Mouse (Mus musculus): Measurements from ENCODE around the gene Wdr26.

Gene Wdr26

GRCm38 (mm10) chr1:181167816-181168215 lies 44.0 kb downstream of the Wdr26 start:
- DNase-seq (ENCODE audit: low spot score) = no peak

GRCm38 (mm10) chr1:181151541-181151940 lies 60.3 kb downstream of the Wdr26 start:
- peak; percentile 22 for DNase-seq (ENCODE audit: low spot score)

- peak; percentile 95 for DNase-seq (ENCODE audit: low spot score)
These were observed 60.8 kb downstream of the Wdr26 start for GRCm38 (mm10) chr1:181150827-181151534.

- DNase-seq (ENCODE audit: low spot score) = no peak
These were observed 61.4 kb downstream of the Wdr26 start for GRCm38 (mm10) chr1:181150431-181150826.

- DNase-seq (ENCODE audit: low spot score) = no peak
These were observed 62.3 kb downstream of the Wdr26 start for GRCm38 (mm10) chr1:181149373-181150017.

GRCm38 (mm10) chr1:181148540-181148939 lies 63.3 kb downstream of the Wdr26 start:
- DNase-seq (ENCODE audit: low spot score) = no peak

GRCm38 (mm10) chr1:181146187-181146586 lies 65.6 kb downstream of the Wdr26 start:
- no peak for DNase-seq (ENCODE audit: low spot score)

GRCm38 (mm10) chr1:181144966-181145365 lies 66.8 kb downstream of the Wdr26 start:
- peak; percentile 4 for DNase-seq (ENCODE audit: low spot score)

- peak; percentile 96 for DNase-seq (ENCODE audit: low spot score)
These were observed 67.6 kb downstream of the Wdr26 start, which contains the start of the genes Nvl and Cnih4 for GRCm38 (mm10) chr1:181143950-181144836. TSS of gene Nvl (minus strand) at chr1:181144204. TSS of gene Cnih4 (plus strand) at chr1:181144693.

GRCm38 (mm10) chr1:181143609-181143949 lies 68.2 kb downstream of the Wdr26 start:
- DNase-seq (ENCODE audit: low spot score) = no peak

GRCm38 (mm10) chr1:181138730-181139129 lies 73.1 kb downstream of the Wdr26 start:
- no peak for DNase-seq (ENCODE audit: low spot score)

GRCm38 (mm10) chr1:181131915-181132314 lies 79.9 kb downstream of the Wdr26 start:
- no peak for DNase-seq (ENCODE audit: low spot score)

- no peak for DNase-seq (ENCODE audit: low spot score)
These were observed 85.0 kb downstream of the Wdr26 start for GRCm38 (mm10) chr1:181126766-181127165.

- DNase-seq (ENCODE audit: low spot score) = no peak
These were observed 85.9 kb downstream of the Wdr26 start for GRCm38 (mm10) chr1:181125916-181126315.

- no peak for DNase-seq (ENCODE audit: low spot score)
These were observed 87.7 kb downstream of the Wdr26 start for GRCm38 (mm10) chr1:181124145-181124544.

Measured in retina, embryonic 14.5 days (tissue).